Mouse (Mus musculus): ENCODE results near the gene Tnfrsf14. TPM values are rescaled to one million over a fixed set of nuclear protein-coding genes. Genes with fewer than 3 reads are reported as not detected.

The Tnfrsf14 gene
- polyA plus RNA-seq, 1 experiment, result 17.6 TPM

- TF ChIP-seq POLR2A (IDR thresholded peaks at IDR 0.05; ENCODE audit: low read depth, low read length), result no peak
- no peak for TF ChIP-seq CTCF (IDR thresholded peaks at IDR 0.05; ENCODE audit: borderline replicate concordance, insufficient read depth, low read length)
- Histone ChIP-seq H3K27ac (ENCODE audit: insufficient read depth, low read length) (no peak overlapping the region), H3K4me1 (ENCODE audit: control insufficient read depth, insufficient read depth, low read length) (no peaks in the 10 kb centered on the region), H3K4me3 (ENCODE audit: insufficient read depth, low read length) (no peak overlapping the region)
These were observed 33.5 kb upstream of the Tnfrsf14 start for GRCm38 (mm10) chr4:154961911-154962310.

GRCm38 (mm10) chr4:154961226-154961738, 32.9 kb upstream of the Tnfrsf14 start:
- 0 out of 2 replicates have a peak overlapping the region, but pooled peaks have one; percentile 15 for H3K4me3 ChIP-seq (ENCODE audit: insufficient read depth, low read length)
- no peaks in the 10 kb centered on the region for H3K4me1 ChIP-seq (ENCODE audit: control insufficient read depth, insufficient read depth, low read length)
- H3K27ac ChIP-seq (ENCODE audit: insufficient read depth, low read length), result no peak overlapping the region
- TF ChIP-seq CTCF (IDR thresholded peaks at IDR 0.05; ENCODE audit: borderline replicate concordance, insufficient read depth, low read length), result peak; percentile 24; the same call in 1 of the 2 replicates
- no peak for TF ChIP-seq POLR2A (IDR thresholded peaks at IDR 0.05; ENCODE audit: low read depth, low read length)

- H3K27ac ChIP-seq (ENCODE audit: insufficient read depth, low read length), result no peak within 1 kb of the TSS
- TF ChIP-seq POLR2A (IDR thresholded peaks at IDR 0.05; ENCODE audit: low read depth, low read length) (no peak), CTCF (IDR thresholded peaks at IDR 0.05; ENCODE audit: borderline replicate concordance, insufficient read depth, low read length) (no peak)
- 0 out of 2 replicates have a peak within 1 kb of the TSS, but pooled peaks have one; percentile 15 for H3K4me3 ChIP-seq (ENCODE audit: insufficient read depth, low read length)
- H3K4me1 ChIP-seq (ENCODE audit: control insufficient read depth, insufficient read depth, low read length), result no peaks in the 10 kb centered on the region
These were observed 32.4 kb upstream of the Tnfrsf14 start, which contains the start of gene Hes5 for GRCm38 (mm10) chr4:154960690-154961225. Gene Hes5 (plus strand): TSS chr4:154960923.

GRCm38 (mm10) chr4:154960021-154960689, 31.8 kb upstream of the Tnfrsf14 start:
- Histone ChIP-seq H3K4me3 (ENCODE audit: insufficient read depth, low read length) (no peak overlapping the region), H3K4me1 (ENCODE audit: control insufficient read depth, insufficient read depth, low read length) (no peaks in the 10 kb centered on the region), H3K27ac (ENCODE audit: insufficient read depth, low read length) (no peak overlapping the region)
- no peak for TF ChIP-seq CTCF (IDR thresholded peaks at IDR 0.05; ENCODE audit: borderline replicate concordance, insufficient read depth, low read length)
- no peak for TF ChIP-seq POLR2A (IDR thresholded peaks at IDR 0.05; ENCODE audit: low read depth, low read length)

GRCm38 (mm10) chr4:154958621-154959020, 30.3 kb upstream of the Tnfrsf14 start:
- no peak overlapping the region for H3K27ac ChIP-seq (ENCODE audit: insufficient read depth, low read length)
- no peaks in the 10 kb centered on the region for H3K4me1 ChIP-seq (ENCODE audit: control insufficient read depth, insufficient read depth, low read length)
- H3K4me3 ChIP-seq (ENCODE audit: insufficient read depth, low read length), result no peak overlapping the region
- TF ChIP-seq CTCF (IDR thresholded peaks at IDR 0.05; ENCODE audit: borderline replicate concordance, insufficient read depth, low read length), result no peak
- TF ChIP-seq POLR2A (IDR thresholded peaks at IDR 0.05; ENCODE audit: low read depth, low read length), result no peak

- Histone ChIP-seq H3K4me3 (ENCODE audit: insufficient read depth, low read length) (no peak overlapping the region), H3K27ac (ENCODE audit: insufficient read depth, low read length) (no peak overlapping the region), H3K4me1 (ENCODE audit: control insufficient read depth, insufficient read depth, low read length) (no peaks in the 10 kb centered on the region)
- TF ChIP-seq CTCF (IDR thresholded peaks at IDR 0.05; ENCODE audit: borderline replicate concordance, insufficient read depth, low read length), result no peak
- no peak for TF ChIP-seq POLR2A (IDR thresholded peaks at IDR 0.05; ENCODE audit: low read depth, low read length)
These were observed 29.8 kb upstream of the Tnfrsf14 start for GRCm38 (mm10) chr4:154958171-154958570.

GRCm38 (mm10) chr4:154957289-154957993, 29.1 kb upstream of the Tnfrsf14 start:
- Histone ChIP-seq H3K27ac (ENCODE audit: insufficient read depth, low read length) (no peak overlapping the region), H3K4me1 (ENCODE audit: control insufficient read depth, insufficient read depth, low read length) (no peaks in the 10 kb centered on the region)

GRCm38 (mm10) chr4:154956604-154957003, 28.2 kb upstream of the Tnfrsf14 start:
- Histone ChIP-seq H3K4me3 (ENCODE audit: insufficient read depth, low read length) (no peak overlapping the region), H3K4me1 (ENCODE audit: control insufficient read depth, insufficient read depth, low read length) (no peaks in the 10 kb centered on the region), H3K27ac (ENCODE audit: insufficient read depth, low read length) (no peak overlapping the region)
- no peak for TF ChIP-seq POLR2A (IDR thresholded peaks at IDR 0.05; ENCODE audit: low read depth, low read length)
- TF ChIP-seq CTCF (IDR thresholded peaks at IDR 0.05; ENCODE audit: borderline replicate concordance, insufficient read depth, low read length), result no peak

More at GRCm38 (mm10) chr4:154957289-154957993, 29.1 kb upstream of the Tnfrsf14 start:
- TF ChIP-seq POLR2A (IDR thresholded peaks at IDR 0.05; ENCODE audit: low read depth, low read length) (no peak), CTCF (IDR thresholded peaks at IDR 0.05; ENCODE audit: borderline replicate concordance, insufficient read depth, low read length) (no peak)
- no peak overlapping the region for H3K4me3 ChIP-seq (ENCODE audit: insufficient read depth, low read length)

- no peak overlapping the region for H3K27ac ChIP-seq (ENCODE audit: insufficient read depth, low read length)
- no peak overlapping the region for H3K4me3 ChIP-seq (ENCODE audit: insufficient read depth, low read length)
- TF ChIP-seq CTCF (IDR thresholded peaks at IDR 0.05; ENCODE audit: borderline replicate concordance, insufficient read depth, low read length), result no peak
- TF ChIP-seq POLR2A (IDR thresholded peaks at IDR 0.05; ENCODE audit: low read depth, low read length), result no peak
- H3K4me1 ChIP-seq (ENCODE audit: control insufficient read depth, insufficient read depth, low read length), result no peaks in the 10 kb centered on the region
These were observed 24.3 kb upstream of the Tnfrsf14 start for GRCm38 (mm10) chr4:154952461-154953241.

Measured in embryonic fibroblast, embryonic 13.5 days (primary cell).